Comparison of ENCODE assay signal across 25 mouse cellular contexts in genomic region chr4:32544821-32545545, GRCm38 (mm10). TPM values are rescaled to one million over a fixed set of nuclear protein-coding genes. Genes with fewer than 3 reads are reported as not detected.
DNase-seq lines count a peak whose midpoint lies in the region; TF ChIP-seq lines count a peak whose summit lies in the region.
"Had no signal": no experiment of that assay in that cellular context is flagged by ENCODE, and none has a peak within 500 bp of the region (broad histone marks: within the 10 kb centered on the region; RNA-seq: fewer than 3 reads in every experiment).

No protein-coding gene starts in this region.

- no peaks in the 10 kb centered on the region for H3K36me3 ChIP-seq in CH12.LX (replicated peaks in 1 of 2; ENCODE audit: control insufficient read depth in 1 of 2, insufficient read depth in 1 of 2, low read length in 1 of 2)
- H3K36me3 ChIP-seq: embryonic facial prominence, embryonic 10.5 days; heart, embryonic 12.5 days; hindbrain, embryonic 13.5 days had no signal

- DNase-seq in heart, adult 11 months = peak; percentile 74
- DNase-seq in heart, postnatal 14 days = no peak
- DNase-seq in CH12.LX (ENCODE audit: extremely low read depth) = no peak
- peak; percentile 55 for DNase-seq in brain, adult 2 months (ENCODE audit: low read depth, low spot score)
- peak; percentile 54 for DNase-seq in skeletal muscle tissue, adult 2 months (ENCODE audit: low read depth, low spot score)
- no peak for DNase-seq in natural killer cell, adult 2 months (ENCODE audit: low spot score in 2 of 2)
- DNase-seq in left cerebral cortex, postnatal 4 days = no peak
- DNase-seq: adrenal gland, postnatal 25 days; cerebellum, adult 2 months; cerebellum, postnatal 10 days; gastrocnemius, postnatal 36 days; heart, adult 2 months; heart, postnatal 36 days; kidney, adult 2 months had no signal

- H3K27ac ChIP-seq in CH12.LX (ENCODE audit: insufficient read depth, low read depth) = no peak overlapping the region
- H3K27ac ChIP-seq: embryonic facial prominence, embryonic 10.5 days; heart, adult 2 months; hindbrain, embryonic 13.5 days had no signal

- H3K4me1 ChIP-seq in CH12.LX (ENCODE audit: control insufficient read depth in 1 of 2, insufficient read depth in 2 of 2) = peaks cover 6 to 10% of the 10 kb centered on the region in 2 experiments
- H3K4me1 ChIP-seq: heart, embryonic 12.5 days; hindbrain, embryonic 13.5 days had no signal

- no peak overlapping the region for H3K4me3 ChIP-seq in CH12.LX (replicated peaks in 1 of 3; ENCODE audit: low read depth in 2 of 3, low read length in 2 of 3, poor library complexity in 1 of 3)
- H3K4me3 ChIP-seq: embryonic facial prominence, embryonic 10.5 days; heart, adult 2 months; heart, embryonic 12.5 days; hindbrain, embryonic 13.5 days had no signal

- dilution Hi-C loops in CH12.LX (cut with MboI; ENCODE audit: extremely low pct_ligation_motif_present, extremely low pct_unique_long_range_greater_than_20kb, low sequenced_read_pairs) = no loop called here

- H3K27me3 ChIP-seq in CH12.LX (replicated peaks) = no peaks in the 10 kb centered on the region
- H3K27me3 ChIP-seq: heart, embryonic 12.5 days; hindbrain, embryonic 13.5 days had no signal

- no peak for TF ChIP-seq RAD21 in CH12.LX (IDR thresholded peaks at IDR 0.05; ENCODE audit: low read depth, low read length)

- no peak for TF ChIP-seq CTCF in CH12.LX (conservative IDR thresholded peaks at IDR 0.05 in 1 of 2, IDR thresholded peaks at IDR 0.05 in 1 of 2; ENCODE audit: low read depth in 2 of 2, low read length in 2 of 2)

- peak overlapping the region; percentile 26 for H3K4me2 ChIP-seq in CH12.LX (ENCODE audit: insufficient read depth, low read depth, poor library complexity, severe bottlenecking)
- H3K4me2 ChIP-seq: heart, embryonic 12.5 days; hindbrain, embryonic 13.5 days had no signal

- no peak overlapping the region for H3K9ac ChIP-seq in CH12.LX (ENCODE audit: insufficient read depth, low read depth)
- H3K9ac ChIP-seq: heart, embryonic 12.5 days; hindbrain, embryonic 13.5 days had no signal

- no peak for TF ChIP-seq POLR2A in CH12.LX (IDR thresholded peaks at IDR 0.05; ENCODE audit: low read depth, low read length)

- no peaks in the 10 kb centered on the region for H3K9me3 ChIP-seq in CH12.LX (replicated peaks; ENCODE audit: low read length)
- H3K9me3 ChIP-seq: embryonic facial prominence, embryonic 10.5 days; heart, embryonic 12.5 days; hindbrain, embryonic 13.5 days had no signal

- H3K79me2 ChIP-seq in CH12.LX (replicated peaks; ENCODE audit: control insufficient read depth, extremely low read depth, insufficient read depth, poor library complexity, severe bottlenecking) = no peaks in the 10 kb centered on the region

- intact Hi-C loops in heart, postnatal 14 days (cut with DNase I) = no loop called here
- intact Hi-C loops in left cerebral cortex, postnatal 4 days (cut with DNase I) = no loop called here

- in situ Hi-C loops in CH12.LX (cut with MboI; ENCODE audit: low pct_ligation_motif_present, low pct_unique_long_range_greater_than_20kb, low sequenced_read_pairs) = no loop called here

- no peak for TF ChIP-seq EP300 in CH12.LX (IDR thresholded peaks at IDR 0.05; ENCODE audit: low read length)

TF ChIP-seq in CH12.LX, 34 proteins besides CTCF, POLR2A, EP300 and RAD21:
- TF ChIP-seq BHLHE40 (IDR thresholded peaks at IDR 0.05; ENCODE audit: low read depth, low read length) = peak; percentile 31; the same call in 1 of the 2 replicates
- TF ChIP-seq ZKSCAN1 (IDR thresholded peaks at IDR 0.05; ENCODE audit: borderline replicate concordance, low read depth, low read length) = no peak
- TF ChIP-seq MYC (IDR thresholded peaks at IDR 0.05; ENCODE audit: low read depth, low read length) = no peak
- no peak for TF ChIP-seq MAFK (IDR thresholded peaks at IDR 0.05; ENCODE audit: insufficient replicate concordance, low read length)

RNA-seq across cellular contexts. Expression of gene Gja10, which starts 57.6 kb away (rescaled TPM):
- not detected for total RNA-seq in heart, postnatal 14 days (2021)
- total RNA-seq in CH12.LX (2012; rRNA removed) = not detected in 2 replicates
- total RNA-seq in CH12.LX (2014; rRNA removed) = not detected in 2 replicates
- 0.13 TPM in 1 of 2 replicates, not detected in the other for polyA plus RNA-seq in CH12.LX (2012; ENCODE audit: insufficient read length, low read depth)
- not detected for total RNA-seq in left cerebral cortex, postnatal 4 days (2021)
- total RNA-seq: adrenal gland, adult 18-20 months; adrenal gland, postnatal 25 days; gastrocnemius, adult 18-20 months; gastrocnemius, postnatal 36 days; heart, adult 2 months; heart, postnatal 36 days; MEL had no signal
- polyA plus RNA-seq: cerebellum, adult 2 months; embryonic facial prominence, embryonic 14.5 days; forebrain, embryonic 14.5 days; frontal cortex, adult 2 months; heart, adult 2 months; heart, embryonic 12.5 days; heart, embryonic 16.5 days; intestine, embryonic 16.5 days had no signal

Comparison
In these comparisons a context has a peak if more than half of its experiments do, and no peak if none do; other contexts are left out.
1. DNase-seq: peak in heart, adult 11 months (single experiment), brain, adult 2 months (single experiment) and skeletal muscle tissue, adult 2 months (single experiment); none in heart, postnatal 14 days (0 of 2), CH12.LX (single experiment), natural killer cell, adult 2 months (0 of 2) and left cerebral cortex, postnatal 4 days (single experiment).